Mouse (Mus musculus) heart, embryonic 16.5 days (tissue): ENCODE results near the gene Rapgef4. TPM values are rescaled to one million over a fixed set of nuclear protein-coding genes. Genes with fewer than 3 reads are reported as not detected.

ENCODE experiments used
- ATAC-seq: fragments of 200-750 bp; cut with Nextera tagmentation; replicated peaks from 2 replicates; pipeline ENCODE4 v1.8.0; 2017; ENCODE audit warnings: moderate number of reproducible peaks; ENCODE audit not compliant: insufficient read depth, low FRiP score; ENCODE audit errors: extremely low read depth
- H3K27ac ChIP-seq: fragments of 300-500 bp; sonication (generic); 2 replicates; pipeline ENCODE4 v1.5.1; 2014; ENCODE audit warnings: mild to moderate bottlenecking, low read length, control low read depth, moderate library complexity
- H3K27me3 ChIP-seq: fragments of 300-500 bp; sonication (generic); 2 replicates; pipeline ENCODE4 v1.6.1; 2014; ENCODE audit warnings: low read length, mixed read lengths; ENCODE audit not compliant: control insufficient read depth, insufficient read depth
- H3K36me3 ChIP-seq: fragments of 300-500 bp; sonication (generic); 2 replicates; pipeline ENCODE4 v1.6.1; 2014; ENCODE audit not compliant: control insufficient read depth, insufficient read depth
- H3K4me1 ChIP-seq: fragments of 300-500 bp; sonication (generic); 2 replicates; pipeline ENCODE4 v1.6.1; 2014; ENCODE audit warnings: low read length, mixed read lengths; ENCODE audit not compliant: control insufficient read depth, insufficient read depth
- H3K4me2 ChIP-seq: fragments of 300-500 bp; sonication (generic); 2 replicates; pipeline ENCODE4 v1.6.1; 2014; ENCODE audit warnings: low read depth, mild to moderate bottlenecking, control low read depth, low read length
- H3K4me3 ChIP-seq: fragments of 300-500 bp; sonication (generic); 2 replicates; pipeline ENCODE4 v1.5.1; 2014; ENCODE audit warnings: mild to moderate bottlenecking, control low read depth, low read length
- H3K9ac ChIP-seq: fragments of 300-500 bp; sonication (generic); 2 replicates; pipeline ENCODE4 v1.6.1; 2014; ENCODE audit warnings: low read length, control low read depth
- H3K9me3 ChIP-seq: fragments of 300-500 bp; sonication (generic); replicated peaks from 2 replicates; pipeline ENCODE4 v1.6.1; 2016; ENCODE audit warnings: low read length; ENCODE audit not compliant: control insufficient read depth
- WGBS: fragments of 180-500 bp; shearing (Covaris S2); extraction: QIAGEN DNeasy Blood & Tissue Kit; methylation state at CpG from one replicate; pipeline ENCODE4 v1.1.7; 2014; 5-methylcytosine and 5-hydroxymethylcytosine counted together
- polyA plus RNA-seq: library from polyadenylated mRNA; unstranded; fragments of >200 nt; fragmentation: Nextera tagmentation; extraction: Ambion mirVana; gene quantifications from 2 replicates; pipeline ENCODE4 v1.2.1, GENCODE M21; 2015

Gene Rapgef4
- polyA plus RNA-seq, 1 experiment from 2014 or later, result 4.1 TPM

- no peaks in the 10 kb centered on the region for H3K36me3 ChIP-seq
- no peak overlapping the region for H3K27ac ChIP-seq
- no peak overlapping the region for H3K9ac ChIP-seq
- 36% methylated on average over 3 of the region's 3 CpGs for WGBS
- H3K4me2 ChIP-seq, result no peak overlapping the region
- peaks cover 6% of the 10 kb centered on the region; the same call in 1 of the 2 replicates for H3K4me1 ChIP-seq
- no peaks in the 10 kb centered on the region for H3K27me3 ChIP-seq
- H3K4me3 ChIP-seq, result no peak overlapping the region
- no peak for ATAC-seq
- H3K9me3 ChIP-seq, result no peaks in the 10 kb centered on the region
Measured at GRCm38 (mm10) chr2:72219921-72220320, 238.9 kb downstream of the Rapgef4 start.

- no peak overlapping the region for H3K9ac ChIP-seq
- no peaks in the 10 kb centered on the region for H3K27me3 ChIP-seq
Measured at GRCm38 (mm10) chr2:72221283-72221682, 240.2 kb downstream of the Rapgef4 start.

GRCm38 (mm10) chr2:72221706-72222105 is 240.7 kb downstream of the Rapgef4 start:
- H3K27ac ChIP-seq, result peak overlapping the region; percentile 22; the same call in 1 of the 2 replicates
- H3K4me3 ChIP-seq, result no peak overlapping the region
- WGBS, result 29% methylated on average over 7 of the region's 7 CpGs
- H3K4me1 ChIP-seq, result peaks cover 6% of the 10 kb centered on the region; the same call in 1 of the 2 replicates
- H3K4me2 ChIP-seq, result no peak overlapping the region
- ATAC-seq, result peak; percentile 69; the same call in 1 of the 2 replicates
- H3K9ac ChIP-seq, result no peak overlapping the region
- H3K27me3 ChIP-seq, result no peaks in the 10 kb centered on the region
- no peaks in the 10 kb centered on the region for H3K36me3 ChIP-seq
- H3K9me3 ChIP-seq, result no peaks in the 10 kb centered on the region

More at GRCm38 (mm10) chr2:72221283-72221682, 240.2 kb downstream of the Rapgef4 start:
- Histone ChIP-seq H3K4me2 (no peak overlapping the region), H3K27ac (no peak overlapping the region), H3K4me3 (no peak overlapping the region), H3K9me3 (no peaks in the 10 kb centered on the region), H3K36me3 (no peaks in the 10 kb centered on the region), H3K4me1 (peaks cover 6% of the 10 kb centered on the region; the same call in 1 of the 2 replicates)
- no peak for ATAC-seq
- WGBS, result 68% methylated on average over 11 of the region's 11 CpGs

GRCm38 (mm10) chr2:72222276-72222675 is 241.2 kb downstream of the Rapgef4 start:
- Histone ChIP-seq H3K27me3 (no peaks in the 10 kb centered on the region), H3K36me3 (no peaks in the 10 kb centered on the region), H3K4me1 (peaks cover 6% of the 10 kb centered on the region; the same call in 1 of the 2 replicates), H3K9ac (no peak overlapping the region), H3K27ac (no peak overlapping the region; the same call in 1 of the 2 replicates), H3K4me3 (no peak overlapping the region), H3K4me2 (no peak overlapping the region), H3K9me3 (no peaks in the 10 kb centered on the region)
- no peak for ATAC-seq
- 82% methylated on average over 4 of the region's 4 CpGs for WGBS

GRCm38 (mm10) chr2:72222736-72223455 is 241.9 kb downstream of the Rapgef4 start:
- Histone ChIP-seq H3K4me3 (no peak overlapping the region), H3K36me3 (no peaks in the 10 kb centered on the region), H3K4me1 (peaks cover 6% of the 10 kb centered on the region; the same call in 1 of the 2 replicates), H3K27me3 (no peaks in the 10 kb centered on the region), H3K27ac (no peak overlapping the region), H3K4me2 (no peak overlapping the region), H3K9ac (no peak overlapping the region), H3K9me3 (no peaks in the 10 kb centered on the region)
- WGBS, result 79% methylated on average over 16 of the region's 16 CpGs
- no peak for ATAC-seq

GRCm38 (mm10) chr2:72223479-72223878 is 242.4 kb downstream of the Rapgef4 start:
- no peak overlapping the region for H3K27ac ChIP-seq
- WGBS, result 63% methylated on average over 5 of the region's 5 CpGs
- H3K4me1 ChIP-seq, result peaks cover 6% of the 10 kb centered on the region; the same call in 1 of the 2 replicates
- no peaks in the 10 kb centered on the region for H3K27me3 ChIP-seq
- no peak for ATAC-seq
- H3K36me3 ChIP-seq, result no peaks in the 10 kb centered on the region
- no peak overlapping the region for H3K9ac ChIP-seq
- H3K4me2 ChIP-seq, result no peak overlapping the region
- H3K4me3 ChIP-seq, result no peak overlapping the region
- no peaks in the 10 kb centered on the region for H3K9me3 ChIP-seq

GRCm38 (mm10) chr2:72226006-72226405 is 245.0 kb downstream of the Rapgef4 start:
- Histone ChIP-seq H3K36me3 (no peaks in the 10 kb centered on the region), H3K4me2 (no peak overlapping the region), H3K9ac (no peak overlapping the region), H3K27ac (no peak overlapping the region), H3K4me3 (no peak overlapping the region), H3K9me3 (no peaks in the 10 kb centered on the region), H3K27me3 (no peaks in the 10 kb centered on the region), H3K4me1 (peaks cover 8% of the 10 kb centered on the region; the same call in 1 of the 2 replicates)
- 84% methylated on average over 6 of the region's 6 CpGs for WGBS
- ATAC-seq, result no peak

GRCm38 (mm10) chr2:72227416-72227815 is 246.4 kb downstream of the Rapgef4 start:
- Histone ChIP-seq H3K4me2 (no peak overlapping the region), H3K9me3 (no peaks in the 10 kb centered on the region), H3K27me3 (no peaks in the 10 kb centered on the region), H3K36me3 (no peaks in the 10 kb centered on the region), H3K9ac (no peak overlapping the region), H3K4me3 (no peak overlapping the region), H3K27ac (no peak overlapping the region), H3K4me1 (0 out of 2 replicates have a peak, but pooled peaks cover 3% of the 10 kb centered on the region)
- ATAC-seq, result no peak
- WGBS, result 89% methylated on average over 6 of the region's 6 CpGs

GRCm38 (mm10) chr2:72228881-72229280 is 247.8 kb downstream of the Rapgef4 start:
- Histone ChIP-seq H3K36me3 (no peaks in the 10 kb centered on the region), H3K27me3 (no peaks in the 10 kb centered on the region), H3K9ac (no peak overlapping the region), H3K9me3 (no peaks in the 10 kb centered on the region), H3K4me3 (no peak overlapping the region), H3K4me1 (0 out of 2 replicates have a peak, but pooled peaks cover 3% of the 10 kb centered on the region), H3K4me2 (no peak overlapping the region), H3K27ac (no peak overlapping the region)
- no peak for ATAC-seq
- WGBS, result 87% methylated on average over 14 of the region's 14 CpGs
